Mouse (Mus musculus): Measurements from ENCODE around the gene Ms4a14. TPM values are rescaled to one million over a fixed set of nuclear protein-coding genes. Genes with fewer than 3 reads are reported as not detected.
"Not testable (repeated sequence)": the region's sequence is repeated elsewhere in the genome, so short reads cannot be mapped to it uniquely, and the experiment has no call there.

Ms4a14 gene
- not detected for total RNA-seq (2021)
- long read RNA-seq, experiment 1, result 0 reads
- long read RNA-seq, experiment 2, result 0 reads

DNA sequence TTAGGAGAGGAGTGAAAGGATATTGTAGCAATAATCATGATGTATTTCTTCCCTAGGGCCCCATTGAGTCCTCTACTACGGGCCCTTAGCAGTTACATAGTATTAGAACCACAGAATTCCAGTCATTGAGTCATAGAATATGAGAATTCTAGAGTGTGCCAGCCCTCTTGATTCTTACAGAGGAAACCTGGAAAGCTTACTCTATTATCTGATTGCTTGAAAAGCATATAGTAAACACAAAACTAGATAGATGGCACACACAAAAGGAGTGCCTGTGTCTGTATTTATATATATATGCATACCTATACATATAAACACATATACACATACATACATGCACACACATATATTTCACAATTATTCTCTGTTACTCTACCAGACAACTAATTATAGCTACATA lies at the start of gene Ms4a14:
Gene Ms4a14, minus strand, starts transcription at position 101 of the 400 bp plus-strand sequence.
- DNase-seq, result no peak

DNA sequence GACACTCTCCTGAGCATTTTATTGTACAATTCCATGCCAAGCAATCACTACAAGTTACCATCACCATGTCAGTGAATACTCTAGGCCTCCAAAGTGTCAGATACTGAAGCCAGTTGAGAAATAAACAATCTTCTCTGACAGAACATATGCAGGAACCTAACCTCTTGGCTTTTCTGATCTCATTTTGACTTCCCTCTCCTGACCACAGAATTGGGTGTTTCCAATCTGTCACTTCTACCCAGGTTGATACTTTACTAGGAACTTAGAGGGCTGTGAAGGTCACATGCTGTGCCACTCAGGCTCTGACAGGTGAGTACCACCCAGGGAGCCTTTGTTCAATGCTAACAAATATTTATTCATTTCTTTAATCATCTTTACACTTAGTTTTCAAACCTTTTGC lies 47.7 kb upstream of the Ms4a14 start:
- no peak for DNase-seq

DNA sequence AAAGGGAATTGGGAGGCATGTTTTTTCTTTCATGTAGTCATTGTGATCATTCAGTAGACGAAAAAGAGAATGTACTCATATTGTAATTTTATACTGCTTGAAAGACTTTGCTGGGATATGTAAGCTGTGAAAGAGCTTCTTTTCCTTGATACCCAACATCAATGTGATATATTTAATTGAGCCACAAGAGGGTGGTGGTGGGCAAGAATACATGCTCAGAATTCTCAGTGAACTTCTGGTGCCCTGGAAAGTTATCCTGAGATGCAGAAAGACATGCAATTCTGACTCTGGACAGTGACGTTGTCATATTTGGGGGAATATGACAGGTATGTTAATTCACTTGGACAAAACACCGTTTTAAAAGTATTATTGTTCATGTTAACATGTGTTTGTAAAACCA lies 45.9 kb upstream of the Ms4a14 start:
- no peak for DNase-seq

- no peak for DNase-seq
Measured at GRCm38 (mm10) chr19:11355730-11356129, 41.5 kb upstream of the Ms4a14 start.

GRCm38 (mm10) chr19:11351878-11352277 lies 37.6 kb upstream of the Ms4a14 start:
- no peak for DNase-seq

DNA sequence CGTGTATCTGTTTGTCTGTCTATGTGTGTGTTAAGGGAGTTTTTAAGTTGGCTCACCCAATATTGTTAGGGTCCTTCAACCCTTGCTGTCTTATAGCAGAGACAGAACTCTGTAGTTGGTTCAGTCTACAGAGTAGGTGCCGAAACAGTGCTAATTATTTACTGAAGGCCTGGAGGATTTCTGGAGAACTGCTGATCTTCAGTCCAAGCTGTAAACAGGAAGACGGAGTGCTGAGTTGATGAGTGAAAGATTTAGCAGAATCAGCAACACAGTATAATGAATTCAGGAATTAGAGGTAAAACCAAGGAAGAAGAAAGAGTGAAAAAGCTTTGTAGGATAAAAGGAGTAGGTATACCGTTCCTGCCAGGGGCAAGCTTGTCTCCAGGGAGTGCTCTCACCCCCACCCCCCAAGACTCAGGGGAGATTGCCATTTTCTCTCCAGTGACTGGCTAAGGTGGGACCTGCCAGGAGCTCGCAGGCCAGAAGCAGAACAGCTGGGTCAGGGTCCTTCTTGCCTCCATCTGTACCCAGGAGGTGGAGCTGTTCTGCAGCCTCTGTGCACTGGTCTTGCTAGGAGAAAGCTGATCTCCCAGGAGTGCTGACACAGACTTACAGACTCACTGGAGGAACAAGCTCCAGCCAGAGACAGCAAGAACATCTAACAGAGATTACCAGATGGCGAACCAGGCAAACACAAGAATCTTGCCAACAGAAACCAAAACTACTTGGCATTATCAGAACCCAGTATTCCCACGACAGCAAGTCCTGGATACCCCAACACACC lies 35.6 kb upstream of the Ms4a14 start:
- no peak for DNase-seq

DNA sequence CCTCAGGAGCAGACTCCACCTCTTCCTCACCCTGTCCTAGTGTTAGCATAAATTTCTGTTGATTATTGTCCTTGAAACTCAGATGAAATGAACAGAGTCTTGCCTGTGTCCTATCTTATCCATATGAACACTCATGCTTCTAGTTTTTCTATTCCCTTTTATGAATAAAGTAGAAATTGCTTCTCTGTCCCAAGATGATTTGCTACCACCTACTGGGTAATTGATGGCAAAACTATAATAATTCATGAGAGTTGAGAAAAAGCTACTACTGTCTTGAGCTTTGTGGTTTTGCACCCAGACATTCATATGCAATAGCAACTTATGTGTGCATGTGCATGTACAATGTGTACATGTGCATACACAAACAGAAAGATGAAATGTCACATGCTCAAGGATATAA lies 29.7 kb upstream of the Ms4a14 start:
- no peak for DNase-seq

GRCm38 (mm10) chr19:11343147-11343546 lies 28.9 kb upstream of the Ms4a14 start:
- DNase-seq, result no peak

DNA sequence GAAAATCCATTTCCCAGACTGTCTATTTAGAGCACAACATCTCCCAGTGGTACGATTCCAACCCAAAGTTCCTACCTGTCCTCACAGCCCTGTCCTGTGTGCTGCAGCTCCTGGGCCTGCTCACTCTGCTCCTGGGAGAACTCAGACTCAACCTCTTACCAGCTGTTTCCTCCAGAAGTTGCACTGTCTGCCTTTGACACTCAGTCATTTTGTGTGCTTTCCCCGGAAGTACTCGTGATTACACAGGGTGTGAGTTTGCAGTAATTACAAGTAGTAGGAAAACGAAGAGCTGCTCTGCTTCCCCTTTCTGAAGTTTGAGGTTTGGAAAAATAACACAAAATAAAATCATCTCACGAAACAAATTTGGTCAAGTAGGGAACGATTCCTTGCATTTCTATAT lies 21.7 kb upstream of the Ms4a14 start, which contains the start of gene Ms4a7:
Gene Ms4a7, minus strand, starts transcription at position 215 of the 400 bp plus-strand sequence.
- no peak for DNase-seq

DNA sequence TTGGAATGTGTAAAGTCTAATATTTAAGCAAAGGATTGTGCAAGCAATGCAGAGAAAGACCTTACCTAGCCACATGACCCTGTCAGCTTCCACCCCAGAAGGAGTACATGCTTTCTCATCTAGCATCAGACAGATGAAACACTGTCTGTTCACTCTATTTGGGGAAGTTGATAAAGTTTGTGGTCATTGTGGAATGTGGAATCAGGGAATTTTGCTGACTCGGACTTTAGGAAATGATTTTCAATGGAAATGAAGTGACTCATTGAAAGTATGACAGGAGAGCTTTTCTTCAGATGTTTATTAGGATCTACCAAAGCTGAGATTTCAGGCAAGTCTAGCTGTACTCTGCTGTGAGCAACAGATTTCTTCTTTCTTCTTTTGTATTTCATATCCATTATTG lies 6.9 kb upstream of the Ms4a14 start:
- DNase-seq, result no peak

- DNase-seq, result no peak
Measured at GRCm38 (mm10) chr19:11316786-11317185, 2.5 kb upstream of the Ms4a14 start.

DNA sequence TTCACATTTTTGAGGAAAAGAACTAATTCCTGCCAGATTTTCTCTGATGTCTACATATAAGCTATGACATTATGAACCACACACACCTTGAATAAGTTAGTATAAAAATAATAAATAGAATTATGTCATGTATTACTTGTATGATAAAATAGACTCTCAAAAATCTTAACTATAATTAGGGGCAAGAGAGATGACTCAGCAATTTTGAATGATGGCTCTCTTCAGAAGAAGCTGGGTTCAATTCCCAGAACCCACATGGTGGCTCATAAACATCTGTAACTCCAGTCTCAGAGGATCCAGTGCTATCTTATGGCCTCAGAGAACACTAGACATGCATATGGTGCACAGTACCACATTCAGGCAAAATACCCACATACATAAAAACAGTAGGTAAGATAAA lies 5.4 kb downstream of the Ms4a14 start:
- no peak for DNase-seq

- DNase-seq, result not testable (repeated sequence)
Measured at GRCm38 (mm10) chr19:11299529-11299928, 14.7 kb downstream of the Ms4a14 start.

DNA sequence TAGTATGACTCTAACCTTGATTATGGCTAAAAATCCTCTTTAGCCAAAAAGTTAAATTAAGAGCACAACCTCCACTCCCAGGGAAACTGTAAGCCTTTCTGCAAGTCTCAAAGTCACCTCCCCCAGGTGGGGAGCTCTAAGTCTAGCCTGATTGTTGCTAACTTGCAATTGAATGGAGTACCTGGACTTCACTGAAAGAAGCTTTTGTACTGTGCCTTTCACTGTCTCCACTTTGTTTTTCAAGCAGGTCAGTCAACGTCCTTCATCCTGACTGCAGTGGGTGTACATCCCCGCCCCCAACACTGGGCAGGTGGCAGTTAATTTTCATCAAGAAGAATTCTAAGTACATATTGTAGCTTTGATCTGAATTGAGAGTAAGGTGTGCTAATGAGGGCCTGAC lies 15.3 kb downstream of the Ms4a14 start:
- DNase-seq, result no peak

DNA sequence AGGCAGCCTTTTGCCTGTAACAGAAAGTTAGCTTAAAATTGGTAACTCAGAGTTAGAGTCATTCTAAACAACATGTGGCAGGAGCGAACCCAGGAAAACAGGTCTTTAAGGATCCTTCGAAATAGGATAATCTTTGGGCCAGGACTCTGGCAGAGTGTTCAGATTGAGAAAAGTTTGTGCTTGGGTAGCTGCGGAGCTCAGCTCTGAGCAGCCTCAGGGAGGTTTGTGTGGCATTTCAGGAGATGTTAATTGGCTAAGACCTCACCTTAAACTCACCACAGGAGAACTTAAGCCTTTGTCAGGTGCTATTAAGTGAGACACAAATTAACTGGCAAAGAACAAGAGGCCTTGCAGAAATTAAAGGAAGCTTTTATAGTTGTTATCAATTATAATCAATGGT lies 20.6 kb downstream of the Ms4a14 start:
- DNase-seq, result not testable (repeated sequence)

GRCm38 (mm10) chr19:11292990-11293389 lies 21.3 kb downstream of the Ms4a14 start:
- DNase-seq, result peak; percentile 6

DNA sequence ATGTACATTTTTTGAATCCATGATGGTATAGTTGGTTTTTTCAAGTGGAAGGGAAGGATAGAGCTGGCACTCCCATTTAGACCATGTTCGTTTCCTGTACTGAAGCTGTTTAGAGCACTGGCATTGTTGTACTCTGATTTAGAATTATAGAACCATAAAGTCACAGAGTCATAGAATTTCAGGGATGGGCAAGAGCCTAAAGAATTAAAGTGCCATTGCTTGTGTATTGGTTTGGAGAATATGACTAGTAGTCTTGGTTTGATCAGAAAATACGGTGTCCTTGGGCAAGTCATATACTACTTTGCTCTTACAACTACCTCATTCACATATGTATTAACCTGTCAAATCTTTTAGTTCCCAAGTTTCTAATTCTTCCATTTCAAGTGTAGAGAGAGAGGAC lies 30.5 kb downstream of the Ms4a14 start, which contains the start of gene Ms4a5:
Gene Ms4a5, minus strand, starts transcription at position 101 of the 400 bp plus-strand sequence.
- DNase-seq, result no peak

- no peak for DNase-seq
Measured at GRCm38 (mm10) chr19:11280223-11280622, 34.0 kb downstream of the Ms4a14 start.

GRCm38 (mm10) chr19:11276431-11276830 lies 37.8 kb downstream of the Ms4a14 start:
- DNase-seq, result no peak

- no peak for DNase-seq
Measured at GRCm38 (mm10) chr19:11266956-11267355, 47.3 kb downstream of the Ms4a14 start.

DNA sequence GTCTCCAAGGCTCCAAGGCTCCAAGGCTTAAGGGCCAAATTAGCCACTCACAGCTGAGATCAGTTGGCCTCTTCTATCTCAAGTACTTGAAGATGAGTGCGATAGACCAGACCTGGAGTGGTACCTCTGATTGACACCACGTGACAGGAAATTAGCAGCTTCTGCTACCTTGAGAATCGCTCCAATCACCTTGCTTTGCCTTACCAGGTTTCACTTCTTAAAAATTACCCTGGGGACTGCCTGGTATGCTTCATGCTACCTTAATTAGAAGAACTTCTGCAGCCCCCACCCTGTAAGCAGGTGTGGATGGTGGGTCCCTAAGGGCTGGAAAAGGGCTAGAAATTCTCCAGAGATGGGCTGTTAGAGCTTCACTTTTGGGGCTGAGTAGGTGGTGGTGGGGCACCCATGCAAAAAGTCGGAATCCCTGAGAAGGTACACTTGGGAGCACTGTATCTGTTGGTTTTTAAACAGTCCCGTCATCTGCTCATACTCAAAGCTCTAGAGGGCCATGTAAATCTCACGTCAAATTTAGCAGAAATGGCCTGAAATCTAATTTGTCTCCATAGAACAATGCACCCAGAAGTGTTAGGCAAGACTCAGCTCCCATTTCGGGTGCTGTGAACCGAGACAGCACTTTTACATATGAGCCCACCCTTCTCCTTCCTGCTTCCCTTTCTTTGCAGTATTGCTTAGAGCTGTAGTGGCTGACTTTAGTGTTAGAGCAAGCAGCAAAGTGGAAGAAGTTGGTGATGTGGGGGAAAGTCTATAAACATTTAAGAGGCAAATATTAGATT lies 48.0 kb downstream of the Ms4a14 start, which contains the start of gene Ms4a1:
Gene Ms4a1, minus strand, starts transcription at position 190 of the 794 bp plus-strand sequence.
- DNase-seq, result no peak

DNA sequence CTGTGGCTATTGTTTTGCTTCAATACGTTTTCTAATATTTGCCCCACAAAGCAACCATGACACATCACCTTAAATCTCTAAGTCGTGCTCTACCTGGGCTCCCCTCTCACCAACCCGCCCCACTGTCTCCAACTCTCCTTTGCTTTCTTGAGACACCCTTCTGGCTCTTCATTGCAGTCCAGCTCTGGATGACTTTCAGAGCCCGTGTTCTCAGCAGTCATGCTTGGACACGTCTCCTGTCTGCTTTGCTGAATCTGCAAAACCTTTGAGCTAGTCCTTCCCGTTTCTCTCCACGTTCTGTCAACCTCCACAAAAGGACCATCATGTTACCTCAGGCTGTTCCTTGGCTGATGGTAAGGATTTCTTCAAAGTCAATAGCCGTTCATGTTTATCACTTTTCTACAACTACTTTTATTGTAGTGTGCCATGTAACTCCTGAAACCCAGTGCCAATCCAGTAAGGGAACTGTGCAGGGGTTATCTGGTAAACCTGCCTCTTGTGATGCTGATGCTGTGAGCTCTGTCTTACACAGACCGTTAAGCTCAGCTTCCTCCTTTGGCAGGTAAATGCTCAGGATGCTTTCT lies 49.6 kb downstream of the Ms4a14 start:
- no peak for DNase-seq

GRCm38 (mm10) chr19:11263549-11263948 lies 50.7 kb downstream of the Ms4a14 start:
- DNase-seq, result no peak

All from adrenal gland, postnatal 10 days (tissue).